Mouse (Mus musculus) urinary bladder, postnatal 10 days (tissue): Measurements from ENCODE around the gene Anks1.
"Not testable (repeated sequence)": the region's sequence is repeated elsewhere in the genome, so short reads cannot be mapped to it uniquely, and the experiment has no call there.

Experiments used
- DNase-seq: peaks from one replicate; pipeline ENCODE4 v3.0.0; 2022; ENCODE audit warnings: low spot score

Anks1 gene

DNA sequence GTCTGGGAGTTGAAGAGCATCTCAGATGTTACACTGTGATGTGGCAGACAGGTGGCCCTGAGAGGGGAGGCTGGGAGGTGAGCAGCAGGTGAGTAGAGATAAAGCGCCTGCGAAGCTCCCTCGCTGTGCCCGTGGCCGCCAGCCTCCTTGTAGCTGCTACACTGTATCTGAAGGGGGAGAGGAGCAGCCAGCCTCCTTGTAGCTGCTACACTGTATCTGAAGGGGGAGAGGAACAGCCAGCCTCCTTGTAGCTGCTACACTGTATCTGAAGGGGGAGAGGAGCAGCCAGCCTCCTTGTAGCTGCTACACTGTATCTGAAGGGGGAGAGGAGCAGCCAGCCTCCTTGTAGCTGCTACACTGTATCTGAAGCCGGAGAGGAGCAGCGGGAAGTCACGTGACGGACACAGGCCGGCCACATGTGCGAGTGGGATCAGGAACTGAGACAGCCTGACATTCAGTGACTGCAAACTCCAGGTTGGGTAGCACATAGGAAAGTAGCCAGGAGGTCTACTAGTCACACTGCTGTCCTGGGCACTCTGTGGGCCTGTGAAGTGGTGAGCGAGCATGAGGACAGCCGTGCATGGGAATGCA lies 90.7 kb downstream of the Anks1 start:
- DNase-seq: not testable (repeated sequence)

DNA sequence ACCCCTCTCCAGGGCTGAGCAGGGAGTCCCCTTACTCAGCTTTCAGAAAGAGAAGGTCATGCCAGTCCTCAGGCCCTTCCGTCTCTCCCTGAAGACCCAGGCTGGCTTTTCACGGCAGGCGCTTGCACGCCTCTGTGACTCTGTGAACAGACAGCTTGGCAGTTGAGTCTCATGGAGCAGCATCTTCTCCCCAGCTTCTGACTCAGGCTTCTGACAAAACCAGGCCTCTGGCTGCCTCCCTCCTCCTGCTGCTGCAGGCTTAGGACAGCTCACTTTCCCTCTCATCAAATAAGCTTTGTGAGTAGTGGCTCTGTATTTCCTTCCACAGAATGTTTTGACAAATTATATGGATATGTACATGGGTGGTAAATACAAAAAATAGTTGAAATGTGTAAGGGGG lies 91.3 kb downstream of the Anks1 start:
- no peak for DNase-seq

DNA sequence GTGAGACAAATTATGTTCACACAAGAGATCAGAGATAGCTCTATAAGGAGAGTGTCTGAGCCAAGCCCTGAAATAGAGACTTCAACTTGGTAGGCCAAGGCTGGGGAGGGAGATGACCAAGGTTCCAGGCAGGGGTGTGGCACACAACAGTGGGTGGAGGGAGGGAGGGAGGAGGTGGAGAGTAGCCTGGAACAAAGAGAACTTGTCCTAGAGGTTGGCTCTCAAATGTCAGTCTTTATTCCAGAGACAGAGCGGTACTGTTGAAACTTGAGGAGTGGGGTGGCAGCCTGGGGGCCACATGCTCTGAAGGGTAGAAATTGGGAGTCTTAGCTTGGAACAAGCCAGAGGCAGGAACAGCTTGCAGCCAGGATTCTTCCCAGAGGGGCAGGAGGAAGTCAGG lies 91.7 kb downstream of the Anks1 start:
- no peak for DNase-seq

DNA sequence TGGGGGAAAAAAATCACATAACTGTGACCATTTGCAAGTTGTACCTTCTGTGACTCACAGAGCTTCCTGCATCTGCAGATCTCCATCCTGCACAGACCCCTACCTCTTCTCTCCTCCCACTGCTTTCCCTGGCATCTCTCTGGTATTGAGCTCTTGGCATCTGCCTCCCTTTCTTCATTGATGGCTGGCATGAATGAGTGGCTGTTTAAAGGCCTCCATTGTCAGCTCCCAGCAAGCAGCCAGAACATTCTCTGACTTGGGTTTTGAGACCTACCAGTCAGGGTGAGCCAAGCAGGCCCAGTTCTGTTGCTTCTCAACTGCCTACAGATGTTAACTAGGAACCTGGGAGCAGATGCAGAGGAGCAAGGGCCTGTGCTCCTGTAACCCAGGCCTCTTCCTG lies 96.3 kb downstream of the Anks1 start:
- no peak for DNase-seq

DNA sequence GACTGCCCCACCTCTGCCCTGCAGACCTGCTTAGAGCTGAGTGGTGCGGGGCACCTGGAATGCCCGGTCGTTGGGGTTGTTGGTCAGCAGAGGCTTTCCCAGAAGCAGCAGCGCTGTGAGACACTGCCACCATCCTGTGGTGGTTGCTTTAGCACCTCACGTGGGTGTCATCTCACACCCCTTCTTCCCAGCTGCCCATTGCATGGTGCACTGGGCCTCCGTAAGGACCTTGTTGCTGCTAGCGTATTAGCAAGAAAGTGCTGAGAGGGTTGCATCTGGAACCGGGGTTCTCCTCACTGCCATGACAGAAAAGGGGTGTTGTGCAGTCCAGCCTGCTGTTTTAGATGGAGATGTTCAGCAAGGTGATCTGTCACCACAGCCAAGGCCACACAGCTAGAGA lies 97.1 kb downstream of the Anks1 start:
- no peak for DNase-seq

DNA sequence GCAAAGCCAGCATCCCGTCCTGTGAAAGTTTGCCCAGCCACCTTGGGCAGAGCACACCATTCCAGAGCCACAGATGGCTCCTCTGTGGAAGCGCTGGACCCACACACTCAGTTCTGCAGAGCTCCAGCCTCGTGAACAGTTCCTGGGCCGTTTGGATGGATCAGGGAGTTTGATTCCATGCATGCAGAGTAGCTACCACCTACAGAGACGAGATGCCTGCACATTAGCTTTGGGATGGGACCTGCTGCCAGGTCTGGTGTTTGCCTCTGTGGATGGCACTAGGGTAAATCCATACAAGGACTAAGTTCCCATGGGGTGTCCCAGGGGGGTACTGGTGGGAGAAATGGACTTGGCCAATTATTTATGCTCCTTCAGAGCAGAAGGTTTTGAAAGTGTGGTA lies 97.5 kb downstream of the Anks1 start:
- DNase-seq: no peak

DNA sequence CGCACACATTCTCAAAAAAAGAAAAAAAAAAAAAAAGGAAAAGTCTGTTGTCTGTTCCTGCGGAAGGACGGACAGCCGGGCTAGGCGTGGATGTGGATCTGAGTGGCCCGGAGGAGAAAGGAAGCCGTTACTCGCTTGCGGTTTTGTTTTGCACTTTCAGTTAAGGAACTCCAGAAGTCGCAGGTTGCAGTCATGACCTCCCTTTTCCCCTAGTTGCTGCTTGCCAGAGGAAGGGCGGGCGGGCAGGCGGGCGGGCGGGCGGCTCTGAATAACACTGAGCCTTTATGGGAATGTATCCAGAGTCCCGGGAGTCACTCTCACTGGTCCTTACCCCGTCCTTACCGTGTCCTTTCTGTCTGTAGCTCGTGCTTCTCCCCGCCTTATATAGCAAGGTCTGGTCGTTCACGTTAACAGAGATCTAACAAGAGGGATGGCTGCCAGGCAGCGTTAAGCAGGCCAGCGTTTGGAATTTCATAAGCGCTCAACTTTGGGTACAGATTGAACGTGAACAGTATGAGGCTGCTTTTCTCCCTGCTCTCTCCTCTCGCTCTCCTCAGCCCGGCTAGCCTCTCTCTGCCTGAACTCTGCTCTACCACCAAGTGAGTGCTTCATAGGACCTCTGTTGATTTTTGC lies 98.2 kb downstream of the Anks1 start:
- DNase-seq: no peak

DNA sequence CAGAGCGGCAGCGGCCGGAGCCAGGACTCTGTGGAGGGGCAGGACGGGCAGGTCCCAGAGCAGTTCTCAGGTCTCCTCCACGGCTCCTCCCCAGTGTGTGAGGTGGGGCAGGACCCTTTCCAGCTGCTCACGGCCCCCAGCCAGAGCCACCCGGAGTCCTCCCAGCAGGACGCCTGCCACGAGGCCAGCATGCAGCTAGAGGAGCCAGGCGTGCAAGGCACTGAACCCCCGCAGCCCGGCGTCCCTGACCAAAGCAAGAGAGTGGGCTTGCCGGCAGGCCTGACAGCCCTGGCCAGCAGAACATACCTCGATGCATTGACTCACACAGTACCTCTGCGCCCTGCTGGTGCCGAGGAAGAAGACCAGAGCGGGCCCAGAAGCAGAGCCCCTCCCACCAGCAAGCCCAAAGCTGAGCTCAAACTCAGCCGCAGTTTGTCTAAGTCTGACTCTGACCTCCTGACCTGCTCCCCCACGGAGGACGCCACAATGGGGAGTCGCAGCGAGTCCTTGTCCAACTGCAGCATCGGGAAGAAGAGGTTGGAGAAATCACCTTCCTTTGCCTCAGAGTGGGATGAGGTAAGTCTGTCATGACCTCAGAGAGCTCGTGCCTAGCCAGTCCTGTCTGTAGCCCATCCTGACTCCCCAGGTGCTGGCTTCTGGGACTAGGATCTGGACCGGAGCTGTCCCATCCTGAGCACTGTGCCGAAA lies 98.9 kb downstream of the Anks1 start:
- no peak for DNase-seq

DNA sequence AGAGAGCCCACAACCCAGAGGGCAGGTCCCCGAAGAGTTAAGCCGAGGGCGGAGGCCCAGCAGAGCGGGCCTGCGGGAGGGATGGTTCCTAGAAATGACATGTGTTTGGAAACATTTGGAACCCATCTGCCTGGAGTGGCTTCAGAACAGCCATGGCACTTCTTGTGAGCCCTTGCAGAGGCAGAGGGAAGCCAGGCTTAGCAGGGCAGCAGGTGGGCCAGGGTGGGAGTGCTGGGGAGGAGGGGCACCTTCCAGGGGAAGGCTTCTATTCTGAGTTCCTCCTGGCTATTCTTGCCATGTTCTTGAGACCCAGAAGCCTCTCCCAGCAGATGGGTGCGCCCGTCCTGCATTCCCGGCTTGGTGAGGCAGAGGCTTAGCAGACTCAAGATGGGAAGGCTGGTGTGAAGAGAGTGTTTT lies 99.5 kb downstream of the Anks1 start:
- no peak for DNase-seq

DNA sequence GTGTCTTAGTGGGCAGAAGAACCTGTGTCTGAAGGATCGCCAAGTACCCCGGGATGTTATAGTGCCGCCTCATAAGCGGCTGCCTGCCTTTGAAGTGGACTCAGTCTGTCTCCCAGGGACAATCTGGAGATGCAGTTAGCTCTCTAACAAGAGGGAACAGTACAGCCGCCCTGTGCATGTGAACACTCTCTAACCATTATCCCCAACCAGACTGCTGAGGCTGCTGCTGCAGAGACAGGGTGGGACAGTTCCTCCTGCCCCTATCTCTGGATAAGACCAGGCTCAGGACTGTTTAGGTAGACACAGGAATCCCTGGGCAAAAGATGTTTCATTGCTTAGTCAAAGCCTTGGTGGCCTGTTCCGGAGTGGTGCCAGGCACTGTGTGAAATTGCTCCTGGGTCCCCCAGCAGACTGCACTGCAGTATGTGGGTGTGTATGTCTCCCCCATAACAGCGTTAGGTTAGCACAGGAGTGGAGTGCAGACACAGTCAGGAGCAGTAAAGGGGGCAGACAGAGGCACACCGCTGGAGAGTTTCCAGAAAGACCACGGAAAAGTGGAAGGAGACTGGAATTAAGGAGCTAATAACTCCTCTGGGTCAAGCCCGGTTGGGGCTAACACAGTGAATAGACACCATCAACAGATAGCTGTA lies 100.1 kb downstream of the Anks1 start:
- no peak for DNase-seq

DNA sequence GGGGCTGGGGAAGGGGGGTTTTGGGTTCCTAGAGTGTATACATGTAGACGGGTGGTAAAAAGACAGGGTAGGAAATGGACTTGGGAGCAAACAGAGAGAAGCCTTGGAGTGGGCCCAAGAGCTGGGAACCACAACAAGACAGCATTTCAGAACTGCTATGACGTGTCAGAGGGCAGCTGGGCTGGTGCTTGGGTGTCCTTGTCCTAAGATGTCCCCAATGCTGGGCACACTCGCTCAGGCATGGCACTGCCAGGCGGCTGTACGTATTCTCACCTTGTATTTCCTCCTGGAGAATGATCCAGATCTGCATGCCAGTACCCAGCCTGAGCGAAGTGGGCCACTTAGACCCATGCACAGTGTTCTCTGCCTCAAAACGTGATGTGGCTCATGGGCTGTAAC lies 100.6 kb downstream of the Anks1 start:
- DNase-seq: no peak

DNA sequence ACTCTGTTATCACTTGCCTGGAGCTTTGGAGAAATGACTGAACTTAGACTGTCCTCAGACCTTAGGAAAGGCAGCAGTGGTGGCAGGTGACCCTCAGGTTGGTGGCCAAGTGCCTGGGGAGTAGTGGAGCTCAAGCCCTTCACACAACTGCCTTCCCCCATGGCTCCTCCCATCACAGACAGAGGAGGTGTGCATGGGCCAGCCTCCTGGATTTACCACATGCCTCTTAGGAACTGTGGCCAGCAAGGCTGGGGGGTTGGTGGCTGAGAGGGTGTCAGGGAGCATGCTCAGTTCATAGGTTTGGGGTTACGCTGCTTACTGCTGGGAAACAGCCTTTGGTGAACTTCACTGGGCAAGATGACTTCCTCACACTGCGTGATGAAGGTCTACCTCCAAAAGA lies 101.8 kb downstream of the Anks1 start:
- DNase-seq: no peak

DNA sequence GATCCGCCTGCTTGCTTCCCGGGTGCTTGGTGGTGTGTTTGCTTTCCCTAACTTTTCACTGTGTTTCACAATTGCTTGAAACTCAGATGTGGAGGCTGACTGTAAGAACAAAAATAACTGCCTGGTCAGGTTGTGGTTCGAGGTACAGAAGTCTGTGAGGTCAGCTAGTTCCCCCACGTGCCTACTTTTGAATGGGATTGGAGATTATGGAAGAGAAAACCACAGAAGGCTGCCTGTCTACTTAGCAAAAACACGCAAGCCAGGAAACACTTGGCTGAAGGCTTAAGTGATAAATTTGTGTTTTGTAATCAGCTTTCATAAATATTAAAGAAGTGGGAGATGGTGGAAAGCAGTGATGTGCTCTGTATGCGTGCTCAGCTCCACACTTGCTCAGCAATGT lies 103.7 kb downstream of the Anks1 start:
- no peak for DNase-seq

DNA sequence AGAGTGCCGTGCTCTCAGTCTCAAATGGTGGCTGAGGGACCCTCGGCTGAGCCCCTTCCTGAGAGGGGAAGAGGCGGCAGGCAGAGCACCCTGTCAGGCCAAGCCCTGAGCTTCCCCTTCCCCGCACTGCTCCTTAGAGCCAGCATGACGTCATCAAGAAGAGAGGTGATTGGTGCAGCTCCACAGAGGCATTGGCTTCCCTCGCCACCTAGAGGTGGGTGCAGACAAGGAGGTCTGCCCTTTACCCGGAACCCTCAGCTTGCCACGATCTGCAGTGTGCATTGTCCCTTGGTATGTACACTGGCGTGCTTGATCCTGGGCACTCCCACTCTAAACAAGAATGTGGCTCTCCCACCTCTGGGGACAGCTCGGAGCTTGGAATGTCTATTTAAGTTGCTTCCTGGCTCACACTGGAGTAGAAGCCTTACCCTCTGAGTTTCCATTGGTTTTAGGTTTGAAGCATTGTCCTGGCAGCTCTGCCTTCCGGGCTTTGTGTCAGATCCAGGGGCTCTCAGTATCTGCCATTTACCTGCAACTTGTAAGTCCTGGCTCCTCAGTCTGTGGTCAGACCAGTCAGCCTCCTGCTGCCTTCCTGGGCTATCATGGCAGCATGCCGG lies 104.3 kb downstream of the Anks1 start:
- DNase-seq: no peak

DNA sequence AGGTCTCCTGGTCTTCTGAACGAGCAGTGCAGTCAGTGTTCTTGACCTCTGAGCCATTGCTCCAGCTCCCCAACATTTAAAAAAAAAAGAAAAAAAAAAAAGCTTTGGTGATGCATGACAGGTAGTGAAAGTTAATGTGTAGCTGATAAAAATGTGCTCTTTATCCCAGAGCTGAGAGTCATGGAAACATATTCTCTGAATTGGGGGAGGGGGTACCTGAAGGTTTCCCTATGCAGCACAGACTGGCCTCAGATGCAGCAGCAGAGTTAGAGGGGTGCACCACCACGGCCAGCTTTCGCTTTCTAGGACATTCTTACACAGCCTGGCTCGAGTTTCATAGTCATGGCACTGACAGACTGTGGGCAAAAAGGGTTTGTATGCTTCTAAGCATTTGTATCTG lies 105.3 kb downstream of the Anks1 start:
- no peak for DNase-seq

DNA sequence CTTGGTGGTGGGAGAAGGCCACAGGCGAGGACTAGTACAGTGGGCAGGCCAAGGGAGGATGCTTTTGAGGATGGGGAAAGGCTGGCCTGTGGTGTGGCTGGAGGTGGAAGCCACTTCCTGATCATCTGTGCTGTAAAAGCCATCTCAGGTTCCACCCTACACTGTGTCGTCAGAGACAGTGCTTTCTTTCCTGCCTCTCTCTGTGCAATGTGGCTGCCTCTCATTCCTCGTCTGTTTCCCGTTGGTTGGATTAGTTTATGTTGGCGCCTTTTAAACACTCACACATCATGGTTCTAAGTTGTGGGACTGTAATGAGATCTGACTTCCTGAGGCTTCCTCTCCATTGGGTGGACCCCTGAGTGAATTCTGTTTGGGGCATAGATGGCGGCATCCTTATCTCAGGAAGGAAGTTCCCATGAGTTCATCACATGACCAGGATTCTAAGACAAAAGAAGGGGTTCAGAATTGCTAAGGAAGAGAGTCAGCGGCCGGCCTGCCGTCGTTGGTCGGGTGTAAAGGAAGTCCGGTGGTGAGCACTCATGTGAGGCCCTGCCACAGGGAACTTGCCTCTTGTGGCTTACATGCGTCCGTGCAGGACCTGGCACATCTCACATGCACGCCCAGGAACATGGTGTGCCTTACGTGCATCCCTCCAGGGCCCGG lies 106.1 kb downstream of the Anks1 start:
- DNase-seq: no peak

DNA sequence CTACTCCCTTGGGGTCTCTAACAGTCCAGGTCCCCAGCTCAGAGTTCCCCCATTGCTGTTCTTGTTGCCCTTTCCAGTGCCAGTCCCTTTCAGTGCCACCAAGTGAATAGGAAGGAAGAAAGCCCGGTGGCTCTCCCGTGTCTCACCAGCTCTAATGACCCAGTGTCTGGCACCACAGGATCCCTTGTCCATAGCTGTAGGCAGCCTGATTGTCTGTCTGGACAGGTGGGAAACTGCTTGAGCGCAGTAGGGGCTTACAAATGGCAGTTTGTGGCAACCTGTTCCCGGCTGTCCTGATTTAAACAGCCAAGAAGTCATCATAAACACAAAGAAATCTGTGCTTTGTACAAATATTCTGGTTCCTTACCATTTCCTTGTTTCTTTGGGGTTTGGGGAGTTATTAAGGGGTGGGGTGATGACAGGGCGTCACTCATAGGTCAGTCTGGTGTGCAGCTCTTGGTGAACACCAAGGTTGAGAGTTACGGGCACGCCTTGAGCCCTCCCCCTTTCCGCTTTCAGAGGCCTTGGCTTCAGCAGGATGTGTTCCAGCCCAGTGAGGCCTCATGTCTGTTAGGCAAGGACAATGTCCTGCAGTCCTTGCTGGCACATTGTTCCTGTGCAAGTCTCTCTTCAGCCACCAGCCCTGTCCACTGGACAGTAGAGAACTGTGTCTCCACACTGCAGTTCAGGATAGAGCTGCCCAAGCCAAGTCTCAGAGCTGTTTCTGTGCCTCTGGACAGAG lies 107.1 kb downstream of the Anks1 start:
- no peak for DNase-seq

DNA sequence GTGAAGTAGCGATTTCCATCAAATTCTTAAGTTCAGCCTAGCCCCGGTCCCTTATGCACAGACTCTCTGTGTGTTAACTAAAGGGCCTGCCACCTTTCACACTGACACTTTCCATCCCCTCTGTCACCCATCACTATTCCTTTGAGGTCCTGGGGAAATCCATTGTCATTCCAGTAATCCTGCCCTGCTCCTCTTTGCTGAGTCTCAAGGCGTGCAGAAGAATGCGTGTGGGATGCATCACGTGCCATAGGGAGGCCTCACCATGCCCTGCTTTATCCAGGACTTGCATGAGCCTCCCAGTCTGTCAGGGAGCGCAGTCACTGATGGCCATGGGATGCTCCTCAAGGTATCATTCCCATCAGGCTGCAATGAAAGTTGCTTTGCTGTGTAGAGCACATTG lies 109.2 kb downstream of the Anks1 start:
- DNase-seq: no peak

DNA sequence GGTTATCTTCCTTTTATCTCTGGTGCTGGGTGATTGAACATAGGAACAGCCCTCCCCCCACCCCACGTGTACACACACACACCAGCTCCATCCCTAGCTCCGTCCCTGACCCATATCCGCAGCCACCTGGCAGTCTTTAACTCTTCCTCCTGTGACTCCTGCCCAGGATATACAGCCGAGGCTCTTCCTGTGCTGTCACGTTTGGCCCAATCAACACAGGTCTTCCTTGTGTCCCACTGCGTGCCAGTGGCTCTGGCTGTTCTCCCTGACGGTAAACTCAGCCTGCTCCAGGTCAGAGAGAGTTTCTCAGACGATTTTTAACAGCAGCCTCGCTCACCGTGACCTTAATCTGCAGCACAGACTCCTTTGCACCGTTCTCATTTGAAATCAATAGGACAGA lies 109.7 kb downstream of the Anks1 start:
- DNase-seq: no peak

DNA sequence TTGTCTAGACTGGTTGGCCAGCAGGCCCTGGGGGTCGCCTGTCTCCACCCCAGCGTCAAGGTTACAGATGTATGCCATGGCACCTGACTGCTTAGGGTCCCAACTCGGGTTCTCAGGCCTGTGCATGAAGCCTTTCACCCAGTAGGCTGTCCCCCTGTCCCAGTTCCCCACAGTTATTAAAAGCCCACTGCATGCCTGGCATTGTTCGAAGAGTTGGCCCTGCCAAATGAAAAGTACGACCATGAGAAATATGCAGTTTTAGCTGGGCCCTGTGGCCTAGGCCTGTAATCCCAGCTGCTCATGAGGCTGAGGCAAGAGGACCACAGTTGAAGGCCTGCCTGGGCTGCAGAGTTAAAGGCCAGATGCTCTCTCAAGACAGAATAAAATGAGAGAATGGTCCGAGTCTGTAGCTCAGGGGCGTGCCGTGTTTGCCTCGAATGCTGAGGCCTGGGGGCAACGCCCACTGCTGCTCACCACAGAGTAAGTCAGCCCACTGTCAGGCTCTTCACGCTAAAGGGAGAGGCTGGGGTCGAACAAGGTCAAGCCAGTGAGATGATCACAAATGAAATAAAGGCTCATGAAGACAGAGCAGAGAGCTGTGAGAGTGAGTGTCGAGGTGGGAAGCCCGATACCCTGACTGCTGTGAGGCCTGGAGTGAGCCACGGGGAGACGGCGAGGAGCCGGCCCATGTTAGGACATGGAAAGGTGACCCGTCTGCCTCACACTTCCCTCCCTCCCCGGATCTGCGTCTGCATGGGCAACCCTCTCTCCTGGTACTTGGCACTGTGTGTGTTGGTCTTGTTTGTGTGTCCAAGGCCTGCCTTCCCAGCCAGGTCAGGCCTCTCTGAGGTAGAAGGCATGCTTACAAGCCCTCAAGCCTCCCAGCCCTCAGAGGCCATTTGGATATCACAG lies 110.9 kb downstream of the Anks1 start:
- no peak for DNase-seq
